8 mouse cellular contexts compared by ENCODE assay signal in the genomic region with DNA sequence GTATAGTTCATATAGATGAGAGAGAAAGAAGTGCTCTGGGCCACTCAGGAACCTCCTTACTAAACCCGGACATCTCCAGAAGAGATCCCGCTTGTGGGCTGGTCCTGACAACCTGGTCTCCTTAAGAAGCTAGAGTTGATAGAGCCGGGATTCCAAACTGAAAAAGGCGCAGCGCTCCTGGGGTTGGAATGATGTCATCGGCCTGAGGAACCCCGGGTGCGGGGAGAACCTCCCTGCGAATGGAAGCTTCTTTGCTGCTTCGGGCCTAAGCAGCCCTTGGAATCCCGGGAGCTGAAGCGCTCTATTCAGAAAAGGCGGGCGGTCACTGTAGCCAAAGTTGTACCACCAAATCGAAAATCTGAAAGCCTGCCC. TPM values are rescaled to one million over a fixed set of nuclear protein-coding genes. Genes with fewer than 3 reads are reported as not detected.
DNase-seq lines count a peak whose midpoint lies in the region; ATAC-seq and TF ChIP-seq lines count a peak whose summit lies in the region.

No protein-coding gene starts in this region.

- WGBS in lung, adult 2 months = 4% methylated on average over 15 of the region's 15 CpGs
- WGBS in embryonic facial prominence, embryonic 10.5 days = 4% methylated on average over 15 of the region's 15 CpGs
- WGBS in hindbrain, embryonic 13.5 days = 4% methylated on average over 15 of the region's 15 CpGs
- WGBS in midbrain, embryonic 15.5 days = 1% methylated on average over 15 of the region's 15 CpGs

- H3K4me1 ChIP-seq in lung, adult 2 months (ENCODE audit: control insufficient read depth, insufficient read depth, low read length) = peaks cover 11% of the 10 kb centered on the region
- peaks cover 18% of the 10 kb centered on the region for H3K4me1 ChIP-seq in embryonic facial prominence, embryonic 10.5 days
- peaks cover 25% of the 10 kb centered on the region for H3K4me1 ChIP-seq in hindbrain, embryonic 13.5 days (replicated peaks)
- H3K4me1 ChIP-seq in midbrain, embryonic 15.5 days = peaks cover 28% of the 10 kb centered on the region

- TF ChIP-seq POLR2A in lung, adult 2 months (IDR thresholded peaks at IDR 0.05; ENCODE audit: borderline replicate concordance, extremely low read depth, low read depth, low read length) = no peak

- no peak for ATAC-seq in hindbrain, embryonic 13.5 days (ENCODE audit: low FRiP score)
- ATAC-seq in midbrain, embryonic 15.5 days (replicated peaks) = no peak

- peak overlapping the region; percentile 78 for H3K9ac ChIP-seq in hindbrain, embryonic 13.5 days
- H3K9ac ChIP-seq in midbrain, embryonic 15.5 days = peak overlapping the region; percentile 81

- peak overlapping the region; percentile 80 for H3K4me2 ChIP-seq in hindbrain, embryonic 13.5 days
- H3K4me2 ChIP-seq in midbrain, embryonic 15.5 days = peak overlapping the region; percentile 91

- 0 out of 2 replicates have a peak, but pooled peaks cover under 1% of the 10 kb centered on the region for H3K36me3 ChIP-seq in embryonic facial prominence, embryonic 10.5 days (replicated peaks)
- H3K36me3 ChIP-seq in hindbrain, embryonic 13.5 days = no peaks in the 10 kb centered on the region
- H3K36me3 ChIP-seq in midbrain, embryonic 15.5 days (replicated peaks) = no peaks in the 10 kb centered on the region

- TF ChIP-seq CTCF in lung, adult 2 months (IDR thresholded peaks at IDR 0.05; ENCODE audit: insufficient read depth, low read length) = no peak

- H3K9me3 ChIP-seq in embryonic facial prominence, embryonic 10.5 days = peaks cover 3% of the 10 kb centered on the region; the same call in 1 of the 2 replicates
- H3K9me3 ChIP-seq in hindbrain, embryonic 13.5 days = no peaks in the 10 kb centered on the region
- no peaks in the 10 kb centered on the region for H3K9me3 ChIP-seq in midbrain, embryonic 15.5 days

- no peaks in the 10 kb centered on the region for H3K27me3 ChIP-seq in embryonic facial prominence, embryonic 10.5 days (replicated peaks; ENCODE audit: low read depth, poor library complexity, severe bottlenecking)
- no peaks in the 10 kb centered on the region for H3K27me3 ChIP-seq in hindbrain, embryonic 13.5 days
- no peaks in the 10 kb centered on the region for H3K27me3 ChIP-seq in midbrain, embryonic 15.5 days (replicated peaks)

- peak overlapping the region; percentile 96 for H3K27ac ChIP-seq in embryonic facial prominence, embryonic 10.5 days (replicated peaks)
- H3K27ac ChIP-seq in hindbrain, embryonic 13.5 days = peak overlapping the region; percentile 86
- peak overlapping the region; percentile 93 for H3K27ac ChIP-seq in midbrain, embryonic 15.5 days

- no peak for DNase-seq in lung, adult 2 months
- DNase-seq in lung, postnatal 36 days = no peak
- DNase-seq in embryonic facial prominence, embryonic 10.5 days (ENCODE audit: low spot score) = no peak
- DNase-seq in cerebellum, adult 11 months = no peak
- DNase-seq in cerebellum, adult 11-12 months = no peak
- DNase-seq in natural killer cell, adult 2 months (ENCODE audit: low spot score in 2 of 2) = no peak

- H3K4me3 ChIP-seq in lung, adult 2 months (replicated peaks; ENCODE audit: extremely low read depth, low read depth, low read length) = peak overlapping the region; percentile 80
- H3K4me3 ChIP-seq in embryonic facial prominence, embryonic 10.5 days = peak overlapping the region; percentile 92
- H3K4me3 ChIP-seq in hindbrain, embryonic 13.5 days = peak overlapping the region; percentile 88
- H3K4me3 ChIP-seq in midbrain, embryonic 15.5 days = peak overlapping the region; percentile 76

RNA-seq across cellular contexts. Expression of gene Rab10, which starts 0.5 kb away (rescaled TPM):
- polyA plus RNA-seq in lung, adult 2 months (2012; rRNA removed) = 33.1 and 40.7 TPM in 2 replicates
- 73.8 and 76.4 TPM in 2 replicates for polyA plus RNA-seq in embryonic facial prominence, embryonic 10.5 days (2016; fragmentation: Nextera tagmentation; extraction: Ambion mirVana)
- 136 and 138 TPM in 2 replicates for polyA plus RNA-seq in hindbrain, embryonic 13.5 days (2015; fragmentation: Nextera tagmentation; extraction: Ambion mirVana)
- polyA plus RNA-seq in midbrain, embryonic 15.5 days (2015; fragmentation: Nextera tagmentation; extraction: Ambion mirVana) = 145 and 148 TPM in 2 replicates

RNA-seq across cellular contexts. Expression of gene Kif3c, which starts 54.6 kb away (rescaled TPM):
- polyA plus RNA-seq in lung, adult 2 months (2012; rRNA removed) = 6.6 and 12.2 TPM in 2 replicates
- 18.4 and 20.5 TPM in 2 replicates for polyA plus RNA-seq in embryonic facial prominence, embryonic 10.5 days (2016; fragmentation: Nextera tagmentation; extraction: Ambion mirVana)
- 77.8 and 80.7 TPM in 2 replicates for polyA plus RNA-seq in hindbrain, embryonic 13.5 days (2015; fragmentation: Nextera tagmentation; extraction: Ambion mirVana)
- polyA plus RNA-seq in midbrain, embryonic 15.5 days (2015; fragmentation: Nextera tagmentation; extraction: Ambion mirVana) = 94.9 and 95.6 TPM in 2 replicates
